Mouse (Mus musculus): ENCODE results near the gene Hs2st1.

The Hs2st1 gene

GRCm38 (mm10) chr3:144446081-144446634 is 123.8 kb downstream of the Hs2st1 start:
- no peak for ATAC-seq (ENCODE audit: low TSS enrichment)

- ATAC-seq (ENCODE audit: low TSS enrichment) = peak; percentile 21; the same call in 1 of the 2 replicates
Measured at GRCm38 (mm10) chr3:144437871-144438398, 132.0 kb downstream of the Hs2st1 start.

- no peak for ATAC-seq (ENCODE audit: low TSS enrichment)
Measured at GRCm38 (mm10) chr3:144436076-144436475, 133.9 kb downstream of the Hs2st1 start.

- ATAC-seq (ENCODE audit: low TSS enrichment) = no peak
Measured at GRCm38 (mm10) chr3:144435281-144435680, 134.7 kb downstream of the Hs2st1 start.

- ATAC-seq (ENCODE audit: low TSS enrichment) = peak; percentile 0; the same call in 1 of the 2 replicates
Measured at GRCm38 (mm10) chr3:144434276-144434675, 135.7 kb downstream of the Hs2st1 start.

- no peak for ATAC-seq (ENCODE audit: low TSS enrichment)
Measured at GRCm38 (mm10) chr3:144433039-144433438, 136.9 kb downstream of the Hs2st1 start.

- no peak for ATAC-seq (ENCODE audit: low TSS enrichment)
Measured at GRCm38 (mm10) chr3:144432143-144432577, 137.8 kb downstream of the Hs2st1 start.

- no peak for ATAC-seq (ENCODE audit: low TSS enrichment)
Measured at GRCm38 (mm10) chr3:144428514-144429431, 141.2 kb downstream of the Hs2st1 start.

GRCm38 (mm10) chr3:144425041-144425448 is 144.9 kb downstream of the Hs2st1 start:
- peak; percentile 66 for ATAC-seq (ENCODE audit: low TSS enrichment)

- no peak for ATAC-seq (ENCODE audit: low TSS enrichment)
Measured at GRCm38 (mm10) chr3:144421404-144422180, 148.4 kb downstream of the Hs2st1 start.

- no peak for ATAC-seq (ENCODE audit: low TSS enrichment)
Measured at GRCm38 (mm10) chr3:144413821-144414220, 156.2 kb downstream of the Hs2st1 start.

GRCm38 (mm10) chr3:144412538-144413272 is 157.3 kb downstream of the Hs2st1 start:
- 0 out of 2 replicates have a peak, but pooled peaks have one; percentile 3 for ATAC-seq (ENCODE audit: low TSS enrichment)

- ATAC-seq (ENCODE audit: low TSS enrichment) = no peak
Measured at GRCm38 (mm10) chr3:144411650-144412278, 158.2 kb downstream of the Hs2st1 start.

GRCm38 (mm10) chr3:144411051-144411542 is 158.9 kb downstream of the Hs2st1 start:
- ATAC-seq (ENCODE audit: low TSS enrichment) = peak; percentile 70

- ATAC-seq (ENCODE audit: low TSS enrichment) = no peak
Measured at GRCm38 (mm10) chr3:144408953-144409352, 161.0 kb downstream of the Hs2st1 start.

GRCm38 (mm10) chr3:144405331-144405730 is 164.7 kb downstream of the Hs2st1 start:
- peak; percentile 42; the same call in 1 of the 2 replicates for ATAC-seq (ENCODE audit: low TSS enrichment)

GRCm38 (mm10) chr3:144401292-144401691 is 168.7 kb downstream of the Hs2st1 start:
- no peak for ATAC-seq (ENCODE audit: low TSS enrichment)

GRCm38 (mm10) chr3:144400870-144401269 is 169.1 kb downstream of the Hs2st1 start:
- no peak for ATAC-seq (ENCODE audit: low TSS enrichment)

GRCm38 (mm10) chr3:144400374-144400773 is 169.6 kb downstream of the Hs2st1 start:
- ATAC-seq (ENCODE audit: low TSS enrichment) = no peak

- peak; percentile 92 for ATAC-seq (ENCODE audit: low TSS enrichment)
Measured at GRCm38 (mm10) chr3:144399358-144400096, 170.5 kb downstream of the Hs2st1 start.
